Mouse (Mus musculus): ENCODE measurements at regions not wholly inside any gene's neighbourhood (a gene's known extent, or its start where the extent isn't known, plus 50 kb on each side); places are given as distances from the start of the nearest gene placed in this dataset.

- TF ChIP-seq CTCF (IDR thresholded peaks at IDR 0.05; ENCODE audit: low read depth, low read length): no peak
- no peak for TF ChIP-seq POLR2A (IDR thresholded peaks at IDR 0.05; ENCODE audit: extremely low read depth, insufficient read depth, low read length)
Measured at GRCm38 (mm10) chr12:32469863-32470262, 91.4 kb downstream of the Ccdc71l start.

Measured in liver, adult 2 months (tissue).